Mouse (Mus musculus): ENCODE data around the gene Rnf26. TPM values are rescaled to one million over a fixed set of nuclear protein-coding genes. Genes with fewer than 3 reads are reported as not detected.

The Rnf26 gene
- polyA plus RNA-seq, 1 experiment, result 40.2 TPM

GRCm38 (mm10) chr9:44084659-44085229 is 28.6 kb downstream of the Rnf26 start:
- Histone ChIP-seq H3K27ac (ENCODE audit: insufficient read depth, low read length) (no peak overlapping the region), H3K4me1 (ENCODE audit: control insufficient read depth, insufficient read depth, low read length) (peaks cover 8% of the 10 kb centered on the region), H3K4me3 (ENCODE audit: insufficient read depth, low read length) (peak overlapping the region; percentile 46)
- TF ChIP-seq POLR2A (IDR thresholded peaks at IDR 0.05; ENCODE audit: low read depth, low read length), result peak; percentile 85
- no peak for TF ChIP-seq CTCF (IDR thresholded peaks at IDR 0.05; ENCODE audit: borderline replicate concordance, insufficient read depth, low read length)

DNA sequence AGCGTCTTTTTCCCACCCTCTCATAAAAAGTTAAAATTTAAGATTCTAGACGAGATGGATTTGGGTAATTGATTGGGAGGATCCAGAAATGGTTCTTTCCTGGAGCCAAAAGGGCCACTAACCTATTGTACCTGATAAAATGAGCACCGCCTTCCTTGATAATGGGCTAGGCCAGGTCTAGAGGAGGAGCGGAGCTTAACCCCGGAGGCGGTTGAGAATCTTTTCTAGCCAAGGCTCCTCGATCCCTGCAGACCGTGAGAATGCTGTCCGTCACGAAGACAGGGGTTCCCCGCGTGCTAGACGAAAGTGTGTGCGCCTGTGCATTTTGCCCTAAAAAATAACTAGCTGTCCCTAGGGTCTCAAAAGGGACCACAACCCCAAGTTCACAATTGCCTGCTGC is 29.1 kb downstream of the Rnf26 start:
- H3K4me1 ChIP-seq (ENCODE audit: control insufficient read depth, insufficient read depth, low read length), result peaks cover 10% of the 10 kb centered on the region
- TF ChIP-seq CTCF (IDR thresholded peaks at IDR 0.05; ENCODE audit: borderline replicate concordance, insufficient read depth, low read length), result no peak
- no peak for TF ChIP-seq POLR2A (IDR thresholded peaks at IDR 0.05; ENCODE audit: low read depth, low read length)
- peak overlapping the region; percentile 15 for H3K4me3 ChIP-seq (ENCODE audit: insufficient read depth, low read length)
- H3K27ac ChIP-seq (ENCODE audit: insufficient read depth, low read length), result no peak overlapping the region

DNA sequence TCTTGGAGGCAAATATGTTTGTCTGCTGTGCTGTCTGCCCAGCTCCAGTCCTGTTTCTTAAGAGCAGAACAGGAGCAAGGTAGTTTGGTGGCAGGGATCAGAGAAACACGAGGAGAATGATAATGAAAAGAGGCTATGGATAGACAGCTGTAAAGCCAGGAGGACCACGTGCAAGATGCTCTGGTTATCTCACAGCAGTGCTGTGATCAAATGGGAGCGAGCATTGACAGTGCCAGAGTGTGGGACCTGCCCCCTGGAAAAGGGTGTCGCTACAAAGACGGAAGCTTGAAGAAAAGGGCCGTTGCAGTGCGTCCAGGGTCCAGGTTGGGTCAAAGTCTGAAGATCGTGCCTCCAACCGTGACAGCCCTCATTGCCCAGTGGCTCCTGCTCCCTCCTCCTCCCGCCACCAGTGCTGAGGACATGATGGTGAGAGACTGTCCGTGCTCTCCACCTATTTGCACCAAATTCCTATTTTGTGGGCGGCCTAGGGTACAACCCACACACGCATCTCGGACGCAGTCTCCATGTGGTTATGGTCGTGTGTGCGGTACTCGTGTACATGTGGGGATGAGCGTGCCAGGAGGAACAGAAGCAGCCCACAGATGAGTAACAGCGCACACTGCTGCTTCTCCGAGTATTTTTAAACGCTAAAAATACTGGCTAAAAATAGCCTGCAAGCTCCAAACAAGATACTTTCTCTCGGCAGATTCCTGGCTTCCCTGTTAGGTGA is 29.8 kb downstream of the Rnf26 start:
- TF ChIP-seq POLR2A (IDR thresholded peaks at IDR 0.05; ENCODE audit: low read depth, low read length) (no peak), CTCF (IDR thresholded peaks at IDR 0.05; ENCODE audit: borderline replicate concordance, insufficient read depth, low read length) (no peak)
- Histone ChIP-seq H3K4me1 (ENCODE audit: control insufficient read depth, insufficient read depth, low read length) (peaks cover 10% of the 10 kb centered on the region), H3K27ac (ENCODE audit: insufficient read depth, low read length) (no peak overlapping the region), H3K4me3 (ENCODE audit: insufficient read depth, low read length) (no peak overlapping the region)

- Histone ChIP-seq H3K4me1 (ENCODE audit: control insufficient read depth, insufficient read depth, low read length) (peaks cover 7% of the 10 kb centered on the region), H3K27ac (ENCODE audit: insufficient read depth, low read length) (no peak overlapping the region), H3K4me3 (ENCODE audit: insufficient read depth, low read length) (no peak overlapping the region)
- TF ChIP-seq POLR2A (IDR thresholded peaks at IDR 0.05; ENCODE audit: low read depth, low read length) (no peak), CTCF (IDR thresholded peaks at IDR 0.05; ENCODE audit: borderline replicate concordance, insufficient read depth, low read length) (no peak)
Measured at GRCm38 (mm10) chr9:44082266-44082665, 31.1 kb downstream of the Rnf26 start.

DNA sequence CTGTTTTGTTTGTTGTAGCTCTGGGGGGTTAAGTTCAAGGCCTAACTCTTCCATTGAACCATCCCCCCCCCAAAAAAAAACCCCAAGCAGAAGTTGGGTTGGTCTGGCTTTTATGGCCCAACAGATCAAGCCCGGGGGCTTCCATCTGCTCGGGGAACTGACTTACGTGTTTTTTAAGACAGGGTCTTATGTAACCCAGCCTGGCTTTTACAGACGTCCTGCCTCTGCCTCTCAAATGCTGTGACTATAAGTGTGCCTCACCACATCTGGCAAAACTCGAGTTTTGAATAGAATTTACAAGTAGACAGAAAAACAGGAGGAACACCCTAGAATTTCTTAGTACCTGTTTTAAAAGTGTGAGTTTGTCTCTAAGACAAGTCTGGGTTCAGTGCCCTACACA is 31.7 kb downstream of the Rnf26 start:
- TF ChIP-seq CTCF (IDR thresholded peaks at IDR 0.05; ENCODE audit: borderline replicate concordance, insufficient read depth, low read length) (no peak), POLR2A (IDR thresholded peaks at IDR 0.05; ENCODE audit: low read depth, low read length) (no peak)
- no peak overlapping the region for H3K4me3 ChIP-seq (ENCODE audit: insufficient read depth, low read length)
- no peak overlapping the region for H3K27ac ChIP-seq (ENCODE audit: insufficient read depth, low read length)
- H3K4me1 ChIP-seq (ENCODE audit: control insufficient read depth, insufficient read depth, low read length), result peaks cover 7% of the 10 kb centered on the region

DNA sequence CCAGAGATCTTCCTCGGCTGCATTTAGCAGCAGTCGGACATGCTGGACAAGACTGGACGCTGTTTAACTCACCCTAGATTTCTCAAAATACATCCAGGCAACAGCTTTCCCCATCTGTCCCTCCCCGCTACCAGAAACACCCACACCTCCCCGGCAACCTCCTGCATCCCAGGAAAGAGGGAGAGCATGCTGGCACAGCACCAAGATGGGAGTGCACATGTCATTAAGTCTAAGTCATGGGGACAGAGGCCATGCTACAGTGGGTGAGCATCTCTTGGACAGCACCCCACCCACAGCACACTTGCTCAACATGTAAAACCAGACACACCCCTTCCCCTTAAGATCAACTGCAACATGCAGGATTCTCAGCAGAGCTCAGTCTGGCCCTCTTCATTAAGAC is 32.4 kb downstream of the Rnf26 start:
- Histone ChIP-seq H3K4me1 (ENCODE audit: control insufficient read depth, insufficient read depth, low read length) (peaks cover 7% of the 10 kb centered on the region), H3K4me3 (ENCODE audit: insufficient read depth, low read length) (no peak overlapping the region), H3K27ac (ENCODE audit: insufficient read depth, low read length) (no peak overlapping the region)
- no peak for TF ChIP-seq CTCF (IDR thresholded peaks at IDR 0.05; ENCODE audit: borderline replicate concordance, insufficient read depth, low read length)
- TF ChIP-seq POLR2A (IDR thresholded peaks at IDR 0.05; ENCODE audit: low read depth, low read length), result no peak

DNA sequence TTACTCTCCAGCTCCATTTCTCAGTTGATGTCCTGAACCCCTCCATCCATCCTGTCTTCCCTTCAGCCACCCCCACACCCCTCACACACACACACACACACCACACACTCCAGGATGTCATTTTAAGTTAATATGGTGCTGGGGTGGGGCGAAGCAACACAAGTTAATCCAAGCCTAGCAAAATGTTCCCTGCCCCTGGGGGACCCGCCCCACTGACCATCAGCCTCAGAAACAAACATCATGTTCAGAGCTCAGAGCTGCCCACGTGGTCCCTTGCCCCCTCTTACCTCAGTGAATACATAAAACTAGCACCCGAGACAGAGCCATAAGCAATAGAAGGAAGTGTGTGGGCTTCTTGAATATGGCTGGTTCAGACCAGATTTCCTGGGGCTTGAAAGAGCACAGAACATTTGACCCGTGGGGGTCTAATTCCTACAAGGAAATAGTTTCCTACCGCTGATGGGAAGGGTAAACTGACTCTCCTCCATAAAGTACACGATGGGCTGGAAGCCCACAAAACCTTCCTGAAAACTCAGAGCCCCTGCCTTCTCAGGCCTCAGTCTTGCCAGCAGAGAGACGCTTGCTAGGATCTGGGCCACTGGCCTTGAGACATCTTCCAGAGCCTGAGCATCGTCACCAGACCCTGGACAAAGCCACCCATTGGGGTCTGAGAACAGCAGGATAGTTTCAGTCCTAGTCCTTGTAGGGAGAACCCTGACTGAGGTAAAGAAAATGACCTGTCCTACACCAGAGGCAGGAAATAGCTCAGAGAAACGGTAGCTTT is 33.1 kb downstream of the Rnf26 start:
- TF ChIP-seq POLR2A (IDR thresholded peaks at IDR 0.05; ENCODE audit: low read depth, low read length) (no peak), CTCF (IDR thresholded peaks at IDR 0.05; ENCODE audit: borderline replicate concordance, insufficient read depth, low read length) (no peak)
- Histone ChIP-seq H3K4me3 (ENCODE audit: insufficient read depth, low read length) (no peak overlapping the region), H3K27ac (ENCODE audit: insufficient read depth, low read length) (no peak overlapping the region), H3K4me1 (ENCODE audit: control insufficient read depth, insufficient read depth, low read length) (peaks cover 7% of the 10 kb centered on the region)

DNA sequence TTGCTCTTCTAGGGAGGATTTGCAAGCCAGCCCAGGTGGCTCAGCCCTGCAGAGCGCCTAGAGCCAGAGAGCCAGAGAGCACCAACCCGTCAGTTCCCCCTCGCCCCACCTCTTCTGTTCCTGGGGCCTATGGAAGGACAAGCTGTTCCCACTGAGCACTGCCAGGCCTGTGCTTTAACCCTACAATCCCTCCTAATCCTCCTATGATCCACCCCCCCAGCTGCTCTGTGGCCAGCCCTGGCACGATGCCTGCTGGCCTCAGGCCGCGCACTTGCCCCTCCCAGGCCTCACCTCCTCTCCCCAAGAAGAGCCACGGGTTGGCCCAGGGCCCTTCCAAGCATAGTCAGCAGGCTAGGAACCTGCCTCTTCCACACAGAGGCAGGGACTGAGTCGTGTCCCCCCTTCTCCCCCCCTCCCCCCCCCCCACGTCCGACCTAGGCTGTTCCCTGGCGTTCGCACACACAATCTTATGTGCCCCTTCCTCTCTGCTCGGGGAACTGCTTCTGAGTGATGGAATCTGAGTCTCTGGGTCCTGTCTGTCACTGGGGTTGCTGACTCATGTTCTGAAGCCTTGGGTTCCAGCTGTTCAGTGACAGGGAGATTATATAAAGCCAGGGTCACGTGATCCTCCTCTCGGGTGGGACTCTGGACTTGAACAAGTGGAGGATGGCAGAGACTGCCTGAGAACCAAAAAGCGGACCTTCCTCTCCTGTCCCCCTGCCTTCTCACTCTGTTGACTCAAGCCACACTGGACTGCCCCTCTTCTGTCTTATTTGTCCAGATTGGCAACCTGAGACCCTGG is 34.2 kb downstream of the Rnf26 start:
- TF ChIP-seq POLR2A (IDR thresholded peaks at IDR 0.05; ENCODE audit: low read depth, low read length) (no peak), CTCF (IDR thresholded peaks at IDR 0.05; ENCODE audit: borderline replicate concordance, insufficient read depth, low read length) (no peak)
- Histone ChIP-seq H3K27ac (ENCODE audit: insufficient read depth, low read length) (no peak overlapping the region), H3K4me3 (ENCODE audit: insufficient read depth, low read length) (no peak overlapping the region), H3K4me1 (ENCODE audit: control insufficient read depth, insufficient read depth, low read length) (peaks cover 7% of the 10 kb centered on the region)

DNA sequence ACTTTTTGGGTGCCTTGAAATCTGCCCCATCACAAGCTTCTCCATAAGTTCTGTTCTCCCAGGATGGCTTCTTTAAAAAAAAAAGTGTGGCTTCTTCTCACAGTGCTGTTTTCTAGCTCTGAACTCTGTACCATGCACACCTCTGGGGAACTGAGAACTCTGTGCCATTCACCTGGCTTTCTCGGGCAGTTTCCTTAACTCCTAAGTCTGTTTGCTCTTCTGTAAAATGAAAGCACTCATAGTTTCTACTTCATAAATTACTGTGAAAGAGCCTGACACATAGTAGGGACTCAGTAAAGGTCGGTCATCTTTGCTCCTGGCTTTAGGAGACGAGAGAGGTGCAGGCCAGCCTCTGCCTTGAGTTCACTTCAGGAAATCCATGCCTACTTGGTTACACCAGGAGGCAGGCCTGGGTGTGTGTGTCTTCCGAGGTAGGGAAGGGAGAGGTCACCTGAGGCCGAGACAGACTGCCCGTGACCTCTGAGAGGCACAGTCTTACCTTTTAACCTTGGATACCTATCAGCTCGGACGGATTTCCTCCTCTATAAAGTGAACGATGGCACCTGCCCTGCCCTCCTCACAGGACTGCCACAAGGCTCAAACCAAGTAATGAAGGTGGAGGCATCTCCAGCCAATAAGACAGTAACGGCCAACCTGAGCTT is 35.0 kb downstream of the Rnf26 start:
- TF ChIP-seq CTCF (IDR thresholded peaks at IDR 0.05; ENCODE audit: borderline replicate concordance, insufficient read depth, low read length) (no peak), POLR2A (IDR thresholded peaks at IDR 0.05; ENCODE audit: low read depth, low read length) (no peak)
- no peak overlapping the region for H3K4me3 ChIP-seq (ENCODE audit: insufficient read depth, low read length)
- 0 out of 2 replicates have a peak, but pooled peaks cover 2% of the 10 kb centered on the region for H3K4me1 ChIP-seq (ENCODE audit: control insufficient read depth, insufficient read depth, low read length)
- H3K27ac ChIP-seq (ENCODE audit: insufficient read depth, low read length), result no peak overlapping the region

Data from embryonic fibroblast, embryonic 13.5 days (primary cell).